Mouse (Mus musculus): Measurements from ENCODE around the gene Celf1.
A peak's percentile ranks its signal among the peaks of the same experiment; 100 is the strongest.
"Not testable (repeated sequence)": the region's sequence is repeated elsewhere in the genome, so short reads cannot be mapped to it uniquely, and the experiment has no call there.

The Celf1 gene

GRCm38 (mm10) chr2:91023131-91023530 lies 82.9 kb downstream of the Celf1 start:
- no peak for DNase-seq (ENCODE audit: low read depth)

GRCm38 (mm10) chr2:91023956-91024355 lies 83.8 kb downstream of the Celf1 start:
- no peak for DNase-seq (ENCODE audit: low read depth)

DNA sequence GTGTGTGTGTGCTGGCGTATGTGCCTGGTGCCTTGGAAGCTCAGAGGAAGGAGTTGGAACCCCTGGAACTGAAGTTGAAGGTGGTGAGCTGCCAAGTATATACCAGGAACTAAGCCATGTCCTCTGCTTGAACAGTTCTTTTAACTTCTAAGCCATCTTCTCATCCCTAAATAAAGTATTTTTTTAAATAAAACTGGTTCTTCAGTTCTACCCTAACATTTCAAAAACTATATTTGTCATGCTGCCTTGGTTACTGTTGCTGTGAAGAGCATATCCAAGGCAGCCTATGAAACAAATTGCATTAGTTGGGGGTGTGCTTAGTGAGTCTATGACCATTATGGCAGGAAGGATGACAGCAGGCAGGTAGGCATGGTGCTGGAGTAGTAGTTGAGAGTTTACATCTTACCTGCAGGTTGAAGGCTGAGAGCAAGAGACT lies 84.9 kb downstream of the Celf1 start:
- DNase-seq (ENCODE audit: low read depth): no peak

DNA sequence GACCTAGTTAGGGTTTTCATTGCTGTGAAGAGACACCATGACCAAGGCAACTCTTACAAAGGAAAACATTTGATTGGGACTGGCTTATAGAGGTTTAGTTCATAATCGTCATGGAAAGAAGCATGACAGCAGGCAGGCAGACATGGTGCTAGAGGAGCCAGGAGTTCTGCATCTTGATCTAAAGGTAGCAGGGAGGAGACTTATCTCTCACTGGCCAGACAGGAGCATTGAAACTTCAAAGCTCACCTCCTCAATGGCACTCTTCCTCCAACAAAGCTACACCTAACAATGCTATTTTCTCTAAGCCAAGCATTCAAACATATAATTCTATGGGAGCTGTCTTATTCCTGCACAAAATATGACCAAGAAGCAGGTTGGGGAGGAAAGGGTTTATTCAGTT lies 86.3 kb downstream of the Celf1 start:
- no peak for DNase-seq (ENCODE audit: low read depth)

GRCm38 (mm10) chr2:91027391-91028214 lies 87.4 kb downstream of the Celf1 start:
- peak; percentile 72 for DNase-seq (ENCODE audit: low read depth)

GRCm38 (mm10) chr2:91031216-91031615 lies 91.0 kb downstream of the Celf1 start:
- DNase-seq (ENCODE audit: low read depth): no peak

- DNase-seq (ENCODE audit: low read depth): no peak
These were observed 92.8 kb downstream of the Celf1 start for GRCm38 (mm10) chr2:91033000-91033399.

- no peak for DNase-seq (ENCODE audit: low read depth)
These were observed 95.2 kb downstream of the Celf1 start, which contains the start of gene Rapsn for GRCm38 (mm10) chr2:91035385-91035784. Gene Rapsn (plus strand): TSS chr2:91035620.

- no peak for DNase-seq (ENCODE audit: low read depth)
These were observed 101.6 kb downstream of the Celf1 start for GRCm38 (mm10) chr2:91041786-91042185.

DNA sequence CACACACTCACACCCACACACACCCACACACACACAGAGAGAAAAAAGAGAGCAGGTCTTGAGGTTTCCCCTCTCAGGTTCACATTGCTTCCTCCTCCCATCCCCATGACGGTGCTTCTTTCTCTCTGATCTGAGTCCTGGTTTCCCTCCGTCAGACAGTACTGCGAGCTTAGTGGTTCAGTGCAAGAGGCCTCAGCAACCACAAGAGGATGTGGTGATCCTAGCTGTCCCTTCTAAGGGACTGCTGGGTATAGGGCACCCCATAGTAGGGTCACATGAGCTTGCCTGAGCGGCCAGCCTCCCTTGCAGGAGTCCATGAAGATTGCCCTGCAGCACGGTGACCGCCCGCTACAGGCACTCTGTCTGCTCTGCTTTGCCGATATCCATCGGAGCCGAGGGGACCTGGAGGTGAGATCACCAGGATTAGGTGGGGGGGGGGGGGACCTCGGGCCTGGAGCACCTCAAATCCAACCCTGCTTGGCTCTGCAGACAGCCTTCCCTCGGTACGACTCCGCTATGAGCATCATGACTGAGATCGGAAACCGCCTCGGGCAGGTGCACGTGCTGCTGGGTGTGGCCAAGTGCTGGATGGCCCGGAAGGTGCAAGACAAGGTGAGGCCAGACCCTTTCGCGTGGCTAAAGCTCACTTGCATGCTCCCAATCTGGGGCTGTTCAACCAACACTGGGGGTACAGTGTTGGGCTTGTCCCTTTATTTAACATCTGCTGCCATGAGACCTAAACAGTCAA lies 102.6 kb downstream of the Celf1 start:
- DNase-seq (ENCODE audit: low read depth): no peak

- no peak for DNase-seq (ENCODE audit: low read depth)
These were observed 104.5 kb downstream of the Celf1 start for GRCm38 (mm10) chr2:91044727-91045126.

- not testable (repeated sequence) for DNase-seq (ENCODE audit: low read depth)
These were observed 105.6 kb downstream of the Celf1 start for GRCm38 (mm10) chr2:91045805-91046204.

GRCm38 (mm10) chr2:91047359-91047758 lies 107.2 kb downstream of the Celf1 start:
- DNase-seq (ENCODE audit: low read depth): no peak

DNA sequence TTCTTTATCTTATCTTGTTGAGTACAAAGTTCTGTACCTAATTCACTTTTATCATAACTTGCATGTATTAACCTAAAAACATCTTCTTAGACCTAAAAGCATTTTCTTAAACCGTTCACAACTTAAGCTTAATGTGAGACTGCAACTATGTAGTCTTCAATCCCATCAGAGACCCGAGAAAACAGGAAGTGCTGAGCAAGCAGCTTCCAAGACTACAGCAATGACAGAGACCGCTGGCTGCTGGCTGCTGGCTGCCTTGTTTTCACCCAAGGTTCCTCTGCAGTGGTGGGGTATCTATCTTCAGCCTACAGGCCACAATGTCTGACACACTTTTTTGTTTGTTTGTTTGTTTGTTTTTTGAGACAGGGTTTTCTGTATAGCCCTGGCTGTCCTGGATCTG lies 111.7 kb downstream of the Celf1 start:
- DNase-seq (ENCODE audit: low read depth): no peak

GRCm38 (mm10) chr2:91052752-91053151 lies 112.6 kb downstream of the Celf1 start:
- no peak for DNase-seq (ENCODE audit: low read depth)

GRCm38 (mm10) chr2:91053181-91053933 lies 113.2 kb downstream of the Celf1 start:
- DNase-seq (ENCODE audit: low read depth): no peak

DNA sequence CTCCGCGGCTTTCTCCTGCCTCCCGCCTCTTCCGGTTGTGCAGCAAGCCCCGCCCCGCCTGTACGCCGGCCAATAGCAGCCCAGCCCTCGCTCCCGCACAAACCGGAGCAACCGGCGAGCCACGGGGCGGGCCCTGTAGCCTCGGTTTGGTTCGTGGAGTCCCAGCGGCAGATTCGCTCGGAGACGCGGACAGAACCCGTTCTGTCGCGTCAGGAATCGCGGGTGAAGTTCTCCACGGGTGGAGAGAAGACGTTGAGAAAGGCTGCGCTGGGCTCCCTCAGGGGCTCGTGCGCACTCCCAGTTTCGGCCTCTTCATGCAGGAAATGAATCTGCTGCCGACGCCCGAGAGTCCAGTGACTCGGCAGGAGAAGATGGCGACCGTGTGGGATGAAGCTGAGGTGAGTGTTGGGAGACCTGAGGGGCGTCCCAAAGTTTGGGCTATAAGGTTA lies 113.8 kb downstream of the Celf1 start, which contains the start of gene Psmc3:
Gene Psmc3 (plus strand): TSS at position 76 of the 449 bp plus-strand sequence.
- peak; percentile 79 for DNase-seq (ENCODE audit: low read depth)

DNA sequence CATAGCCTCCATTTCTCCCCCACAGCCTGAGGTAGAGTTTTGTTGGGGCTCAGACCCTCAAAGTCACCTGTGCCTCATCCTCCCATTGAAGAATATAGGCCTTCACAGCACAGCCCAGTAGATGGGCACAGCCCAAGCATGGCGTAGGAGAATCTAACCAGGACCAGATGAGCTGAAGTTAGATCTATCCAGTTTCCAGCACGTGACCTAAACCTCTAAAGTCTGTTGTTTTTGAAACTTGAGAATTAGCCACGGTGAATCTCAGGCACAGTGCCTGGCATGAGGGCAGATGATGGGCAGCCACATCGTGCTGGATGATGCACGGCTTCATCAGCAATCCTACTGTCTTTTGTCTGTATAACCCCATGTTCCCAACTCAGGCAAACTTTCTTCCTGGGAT lies 118.3 kb downstream of the Celf1 start:
- DNase-seq (ENCODE audit: low read depth): no peak

- no peak for DNase-seq (ENCODE audit: low read depth)
These were observed 119.2 kb downstream of the Celf1 start for GRCm38 (mm10) chr2:91059376-91059775.

DNA sequence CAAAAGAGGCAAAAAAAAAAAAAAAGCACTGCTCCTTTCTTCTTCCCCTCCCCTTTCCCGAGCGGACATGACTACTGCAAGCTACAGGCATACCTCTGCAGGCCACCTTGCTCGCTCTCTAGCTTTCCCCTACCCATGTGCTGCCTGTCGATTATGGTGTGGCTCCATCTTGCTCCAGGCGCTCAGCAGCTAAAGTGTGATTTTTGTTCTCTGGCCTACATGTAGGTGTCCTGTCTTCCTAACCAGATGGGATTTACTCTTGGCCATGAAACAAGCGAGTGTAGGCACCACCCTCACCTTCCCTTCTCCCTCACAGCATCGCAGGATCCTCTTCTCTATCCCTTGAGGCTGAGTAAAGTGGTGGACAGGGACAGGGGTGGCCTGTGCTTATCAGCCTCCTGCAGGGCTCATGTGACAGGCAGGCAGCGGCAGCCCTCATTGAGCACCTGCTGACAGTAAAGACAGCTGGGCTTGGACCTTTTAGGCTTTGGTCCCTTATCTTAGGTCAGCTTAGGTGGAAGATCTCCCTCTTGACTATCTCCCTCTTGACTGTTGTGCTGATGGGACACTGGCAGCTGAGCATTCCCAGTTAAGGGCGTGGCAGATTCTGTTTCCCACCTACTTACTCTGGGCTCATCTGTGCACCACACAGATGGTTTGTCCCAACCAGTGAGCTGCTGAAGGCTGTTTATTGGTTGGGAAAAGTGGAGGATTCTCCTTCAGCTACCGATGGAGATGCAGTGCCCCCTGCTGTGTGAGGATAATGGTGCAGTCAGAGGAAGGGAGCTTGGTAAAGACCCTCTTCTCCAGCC lies 120.6 kb downstream of the Celf1 start:
- no peak for DNase-seq (ENCODE audit: low read depth)

GRCm38 (mm10) chr2:91061849-91062481 lies 121.8 kb downstream of the Celf1 start:
- peak; percentile 77 for DNase-seq (ENCODE audit: low read depth)

Measured in fibroblast of lung, adult 2 months (primary cell).